Mouse (Mus musculus): ENCODE measurements around the gene Fli1.

DNA sequence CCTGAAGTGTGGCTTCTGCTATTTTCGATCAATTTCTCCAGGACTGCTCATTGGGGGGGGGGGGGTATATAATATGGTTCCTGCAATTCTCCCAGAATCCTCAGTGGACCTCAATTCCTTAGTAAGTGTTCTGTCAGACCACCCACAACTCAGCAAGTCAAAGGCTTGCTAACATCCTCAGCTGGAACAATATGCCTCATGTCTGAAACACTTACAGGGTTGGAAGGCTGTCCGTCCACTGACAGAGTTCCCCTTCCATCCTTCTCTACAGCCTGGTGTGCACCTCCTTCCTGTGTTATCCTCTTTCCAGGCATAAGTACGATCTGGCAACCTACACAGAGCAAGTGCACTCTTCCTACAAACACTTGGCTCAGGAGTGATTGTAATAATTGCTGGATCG is 20.2 kb upstream of the Fli1 start:
- no peak for TF ChIP-seq CTCF (IDR thresholded peaks at IDR 0.05; ENCODE audit: low read depth)
- no peak for TF ChIP-seq EP300 (IDR thresholded peaks at IDR 0.05; ENCODE audit: low read depth)

Measured in liver, embryonic 14.5 days (tissue).